8 mouse cellular contexts compared by ENCODE assay signal in the genomic region with DNA sequence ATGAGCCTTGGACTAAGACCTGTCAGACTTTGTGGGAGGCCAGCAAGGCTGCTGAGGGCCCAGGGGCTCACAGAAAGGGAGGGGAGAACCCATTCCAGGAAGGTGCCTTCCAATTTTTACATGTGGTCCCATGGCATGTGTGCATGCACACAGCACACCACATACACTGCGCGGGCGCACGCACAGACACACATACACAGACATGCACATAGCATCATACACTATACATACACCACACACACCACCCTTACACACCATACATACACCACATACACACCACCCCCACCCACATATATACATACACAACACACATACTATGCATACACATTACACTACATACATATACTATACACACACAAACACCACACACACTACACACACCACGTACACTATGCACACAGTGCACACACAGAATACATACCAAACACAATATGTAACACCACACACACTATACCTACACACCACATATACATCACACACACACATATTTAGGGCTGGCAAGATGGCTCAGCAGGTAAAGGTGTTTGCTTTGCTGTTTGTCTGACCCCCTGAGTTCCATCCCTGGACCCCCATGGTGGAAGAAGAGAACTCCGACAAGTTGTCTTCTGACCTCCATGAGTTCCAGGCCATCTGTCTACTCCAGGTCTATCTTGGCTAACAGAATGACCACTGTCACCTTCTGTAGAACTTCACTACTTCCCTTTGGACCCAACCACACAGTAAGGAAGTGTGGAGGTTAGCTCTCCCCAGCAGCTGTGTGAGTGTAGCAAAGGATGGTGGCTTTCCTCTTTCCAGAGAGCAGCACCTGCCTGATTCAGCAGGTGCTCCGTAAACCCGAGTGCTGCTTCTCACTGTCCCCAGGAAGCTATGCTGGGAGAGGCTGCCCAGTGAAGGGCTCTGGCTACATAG. TPM values are rescaled to one million over a fixed set of nuclear protein-coding genes. Genes with fewer than 3 reads are reported as not detected.
DNase-seq lines count a peak whose midpoint lies in the region; ATAC-seq and TF ChIP-seq lines count a peak whose summit lies in the region.
"Had no signal": no experiment of that assay in that cellular context is flagged by ENCODE, and none has a peak within 500 bp of the region (broad histone marks: within the 10 kb centered on the region; RNA-seq: fewer than 3 reads in every experiment).

No protein-coding gene starts in this region.

- H3K27ac ChIP-seq in layer of hippocampus, adult 2 months: no peak overlapping the region; the same call in 1 of the 2 replicates
- H3K27ac ChIP-seq in forebrain, embryonic 16.5 days (ENCODE audit: low read length): no peak overlapping the region
- no peak overlapping the region for H3K27ac ChIP-seq in limb, embryonic 13.5 days
- H3K27ac ChIP-seq in stomach, embryonic 14.5 days (ENCODE audit: low read length): no peak overlapping the region

- TF ChIP-seq CTCF in layer of hippocampus, adult 2 months (conservative IDR thresholded peaks at IDR 0.05): no peak

- H3K4me3 ChIP-seq in layer of hippocampus, adult 2 months: peak overlapping the region; percentile 48; the same call in 1 of the 2 replicates
- no peak overlapping the region for H3K4me3 ChIP-seq in forebrain, embryonic 16.5 days (replicated peaks; ENCODE audit: low read length)
- peak overlapping the region; percentile 34; the same call in 1 of the 2 replicates for H3K4me3 ChIP-seq in limb, embryonic 13.5 days
- no peak overlapping the region for H3K4me3 ChIP-seq in stomach, embryonic 14.5 days (ENCODE audit: low read depth, low read length)

- no peaks in the 10 kb centered on the region for H3K27me3 ChIP-seq in forebrain, embryonic 16.5 days (replicated peaks; ENCODE audit: control insufficient read depth, insufficient read depth, low read length)
- no peaks in the 10 kb centered on the region for H3K27me3 ChIP-seq in limb, embryonic 13.5 days
- no peaks in the 10 kb centered on the region for H3K27me3 ChIP-seq in stomach, embryonic 14.5 days (ENCODE audit: control insufficient read depth, insufficient read depth, low read length)

- no peak overlapping the region; the same call in 1 of the 2 replicates for H3K4me2 ChIP-seq in forebrain, embryonic 16.5 days (ENCODE audit: low read length)
- peak overlapping the region; percentile 60 for H3K4me2 ChIP-seq in limb, embryonic 13.5 days (replicated peaks)
- H3K4me2 ChIP-seq in stomach, embryonic 14.5 days (replicated peaks; ENCODE audit: low read depth, low read length): peak overlapping the region; percentile 37

- WGBS in forebrain, embryonic 16.5 days: 75% methylated on average over 8 of the region's 8 CpGs
- 75% methylated on average over 8 of the region's 8 CpGs for WGBS in limb, embryonic 13.5 days
- 77% methylated on average over 8 of the region's 8 CpGs for WGBS in stomach, embryonic 14.5 days

- H3K9ac ChIP-seq in forebrain, embryonic 16.5 days (replicated peaks; ENCODE audit: low read depth, low read length): no peak overlapping the region; the same call in 1 of the 2 replicates
- H3K9ac ChIP-seq in limb, embryonic 13.5 days: no peak overlapping the region
- no peak overlapping the region for H3K9ac ChIP-seq in stomach, embryonic 14.5 days (replicated peaks; ENCODE audit: low read depth, low read length)

- no peaks in the 10 kb centered on the region for H3K9me3 ChIP-seq in forebrain, embryonic 16.5 days (ENCODE audit: control insufficient read depth, low read length)
- 0 out of 2 replicates have a peak, but pooled peaks cover 4% of the 10 kb centered on the region for H3K9me3 ChIP-seq in limb, embryonic 13.5 days
- no peaks in the 10 kb centered on the region for H3K9me3 ChIP-seq in stomach, embryonic 14.5 days (ENCODE audit: control insufficient read depth, low read depth, low read length)

- no peaks in the 10 kb centered on the region for H3K36me3 ChIP-seq in forebrain, embryonic 16.5 days (ENCODE audit: control insufficient read depth, insufficient read depth)
- no peaks in the 10 kb centered on the region for H3K36me3 ChIP-seq in limb, embryonic 13.5 days
- H3K36me3 ChIP-seq in stomach, embryonic 14.5 days (ENCODE audit: control insufficient read depth, insufficient read depth, low read length): no peaks in the 10 kb centered on the region

- H3K4me1 ChIP-seq in forebrain, embryonic 16.5 days (replicated peaks; ENCODE audit: control insufficient read depth, insufficient read depth, low read length): peaks cover 5% of the 10 kb centered on the region
- H3K4me1 ChIP-seq in limb, embryonic 13.5 days: peaks cover 10% of the 10 kb centered on the region
- no peaks in the 10 kb centered on the region for H3K4me1 ChIP-seq in stomach, embryonic 14.5 days (ENCODE audit: control insufficient read depth, insufficient read depth, low read length)

- DNase-seq in layer of hippocampus, adult 2 months (ENCODE audit: low spot score in 2 of 2): no peak
- no peak for DNase-seq in layer of hippocampus, adult 8-10 months (ENCODE audit: low spot score in 2 of 2)
- DNase-seq in Muller cell, postnatal 12 days (ENCODE audit: inconsistent ontology term): no peak

- peak; percentile 27 for ATAC-seq in forebrain, embryonic 16.5 days
- peak; percentile 20; the same call in 1 of the 2 replicates for ATAC-seq in limb, embryonic 13.5 days (ENCODE audit: low FRiP score, low read depth)
- no peak for ATAC-seq in stomach, embryonic 14.5 days (ENCODE audit: insufficient number of reproducible peaks, insufficient read depth, low FRiP score, low read depth)
- no peak for ATAC-seq in CD4-positive, CD25-positive, alpha-beta regulatory T cell, adult 4 months

RNA-seq across cellular contexts. Expression of gene Ier5l, which starts 21.2 kb away (rescaled TPM):
- 10 to 100 TPM; 12.2 to 13.1 TPM for total RNA-seq in layer of hippocampus, adult 2 months (2021)
- 10 to 100 TPM; 11.6 to 12.5 (median 12.4) TPM for total RNA-seq in layer of hippocampus, adult 8-10 months (2022)
- 1.5 and 1.8 TPM in 2 replicates for polyA plus RNA-seq in forebrain, embryonic 16.5 days (2015; fragmentation: Nextera tagmentation; extraction: Ambion mirVana)
- 2.9 and 3.0 TPM in 2 replicates for polyA plus RNA-seq in limb, embryonic 13.5 days (2015; fragmentation: Nextera tagmentation; extraction: Ambion mirVana)
- polyA plus RNA-seq in stomach, embryonic 14.5 days (2014; fragmentation: Nextera tagmentation; extraction: Ambion mirVana): 2.8 and 3.1 TPM in 2 replicates
- polyA plus RNA-seq in CD4-positive, CD25-positive, alpha-beta regulatory T cell, adult 4 months (2017; shearing (Covaris generic)): under 1 TPM in 1 of 2 experiments, not detected in 1; 0.20 TPM
- total RNA-seq: MEL had no signal

Comparison
In these comparisons a context has a peak if more than half of its experiments do, and no peak if none do; other contexts are left out.
1. H3K4me3 ChIP-seq: peak in layer of hippocampus, adult 2 months (single experiment) and limb, embryonic 13.5 days (single experiment); none in forebrain, embryonic 16.5 days (single experiment) and stomach, embryonic 14.5 days (single experiment).
2. ATAC-seq: peak in forebrain, embryonic 16.5 days (single experiment) and limb, embryonic 13.5 days (single experiment); none in stomach, embryonic 14.5 days (single experiment) and CD4-positive, CD25-positive, alpha-beta regulatory T cell, adult 4 months (single experiment).